Mouse (Mus musculus): ENCODE results near the gene Snap29. TPM values are rescaled to one million over a fixed set of nuclear protein-coding genes. Genes with fewer than 3 reads are reported as not detected.

Snap29 gene
- polyA plus RNA-seq, 1 experiment from 2014 or later, result 107 TPM

Other genes with a start within 250 kb of the Snap29 start
- gene Ube2l3, start 203.3 kb upstream of the Snap29 start, polyA plus RNA-seq (2018), result 216 to 529 TPM (median 268 TPM) in 3 replicates
- not detected in 3 replicates for gene Rimbp3, start 197.4 kb upstream of the Snap29 start, polyA plus RNA-seq (2018)
- 1.1 to 1.4 TPM (median 1.4 TPM) in 3 replicates for gene Hic2, start 172.4 kb upstream of the Snap29 start, polyA plus RNA-seq (2018)
- 2.2 to 2.7 TPM (median 2.2 TPM) in 3 replicates for gene Tmem191c, start 129.9 kb upstream of the Snap29 start, polyA plus RNA-seq (2018)
- gene Serpind1, start 74.6 kb upstream of the Snap29 start, polyA plus RNA-seq (2018), result not detected in 3 replicates
- 59.6 to 75.6 TPM (median 64.3 TPM) in 3 replicates for gene Pi4ka, start 328 bp downstream of the Snap29 start, polyA plus RNA-seq (2018)
- 19.6 to 25.1 TPM (median 24.7 TPM) in 3 replicates for gene Crkl, start 46.0 kb downstream of the Snap29 start, polyA plus RNA-seq (2018)
- gene Aifm3, start 83.6 kb downstream of the Snap29 start, polyA plus RNA-seq (2018), result not detected in 3 replicates
- gene Lztr1, start 102.7 kb downstream of the Snap29 start, polyA plus RNA-seq (2018), result 23.8 to 33.8 TPM (median 28.9 TPM) in 3 replicates
- gene Thap7, start 125.2 kb downstream of the Snap29 start, polyA plus RNA-seq (2018), result 23.9 to 29.0 TPM (median 28.7 TPM) in 3 replicates
- gene Lrrc74b, start 155.3 kb downstream of the Snap29 start, polyA plus RNA-seq (2018), result not detected in 3 replicates
- gene P2rx6, start 155.9 kb downstream of the Snap29 start, polyA plus RNA-seq (2018), result 0.20 to 0.42 TPM (median 0.41 TPM) in 3 replicates
- 0.69 to 3.7 TPM (median 1.4 TPM) in 3 replicates for gene Slc7a4, start 177.2 kb downstream of the Snap29 start, polyA plus RNA-seq (2018)
- 14.6 to 28.0 TPM (median 20.8 TPM) in 3 replicates for gene Smpd4, start 213.4 kb downstream of the Snap29 start, polyA plus RNA-seq (2018)
- 0.29 to 0.44 TPM in 2 of 3 replicates, not detected in the other for gene Ccdc74a, start 240.5 kb downstream of the Snap29 start, polyA plus RNA-seq (2018)

Measured in macrophage (primary cell).